Mouse (Mus musculus) gastrocnemius, postnatal 36 days (tissue): ENCODE results near the gene Pgap1. TPM values are rescaled to one million over a fixed set of nuclear protein-coding genes. Genes with fewer than 3 reads are reported as not detected.

Experiments
- DNase-seq, 2 experiments: peaks; one replicate each; pipeline ENCODE4 v3.0.0; 2022
- intact Hi-C: fragments of 180-260 bp; cut with DNase I; formaldehyde crosslinking; loops from one replicate; pipeline ENCODE4 v1.15.1; 2025
- total RNA-seq, 2 experiments: library from RNA; stranded (reverse); gene quantifications; 2 replicates each; pipeline ENCODE4 v1.2.3; 2021

Gene Pgap1
- total RNA-seq, 2 experiments from 2014 or later: 2.2 to 2.9 TPM

GRCm38 (mm10) chr1:54531170-54531569 is 26.3 kb downstream of the Pgap1 start:
- intact Hi-C loops: no loop called here
- DNase-seq: no peak

DNA sequence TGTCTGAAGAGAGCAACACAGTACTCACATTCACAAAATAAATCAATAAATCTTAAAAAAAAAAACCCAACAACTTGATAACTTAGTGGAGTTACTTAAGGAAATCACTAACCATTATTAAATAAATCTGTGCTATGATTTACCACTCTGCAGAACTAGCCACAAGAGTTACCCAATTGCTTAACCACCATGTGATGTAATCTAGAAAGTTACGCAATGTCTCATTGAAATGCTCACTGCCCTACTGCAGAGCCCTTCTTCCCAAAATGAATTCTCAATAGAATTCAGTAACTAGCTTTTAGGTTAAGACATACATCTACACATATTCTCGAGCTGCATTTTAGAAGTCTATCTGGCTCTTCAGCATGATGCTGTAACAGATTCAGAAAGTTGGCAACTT is 33.8 kb downstream of the Pgap1 start:
- intact Hi-C loops: no loop called here
- no peak for DNase-seq

DNA sequence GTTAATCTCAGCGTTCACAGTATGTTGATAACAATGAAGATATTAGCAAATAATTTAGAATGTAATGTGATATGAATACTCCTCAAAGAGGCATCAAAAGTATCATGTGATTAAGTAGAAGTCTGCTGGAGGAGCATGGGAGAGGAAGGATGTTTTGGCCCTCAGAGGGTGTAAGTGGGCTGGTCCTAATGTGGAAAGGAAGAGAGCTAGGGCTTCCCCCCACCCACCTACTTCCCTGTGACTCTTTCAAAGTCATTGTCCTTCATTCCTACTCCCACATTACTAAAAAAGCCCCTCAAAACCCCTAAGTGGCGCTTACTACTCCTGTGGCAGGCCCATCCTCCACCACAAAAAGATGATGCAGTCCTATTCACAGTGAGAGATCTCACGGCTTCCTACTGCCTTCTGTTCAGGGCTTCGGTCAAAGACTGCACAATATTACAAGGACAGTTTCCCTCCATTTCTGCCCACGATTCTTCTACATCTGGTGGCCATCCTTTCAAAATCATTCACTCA is 37.4 kb downstream of the Pgap1 start:
- intact Hi-C loops: no loop called here
- DNase-seq: no peak

- no peak for DNase-seq
- intact Hi-C loops: no loop called here
These were observed 43.6 kb downstream of the Pgap1 start for GRCm38 (mm10) chr1:54513836-54514235.

DNA sequence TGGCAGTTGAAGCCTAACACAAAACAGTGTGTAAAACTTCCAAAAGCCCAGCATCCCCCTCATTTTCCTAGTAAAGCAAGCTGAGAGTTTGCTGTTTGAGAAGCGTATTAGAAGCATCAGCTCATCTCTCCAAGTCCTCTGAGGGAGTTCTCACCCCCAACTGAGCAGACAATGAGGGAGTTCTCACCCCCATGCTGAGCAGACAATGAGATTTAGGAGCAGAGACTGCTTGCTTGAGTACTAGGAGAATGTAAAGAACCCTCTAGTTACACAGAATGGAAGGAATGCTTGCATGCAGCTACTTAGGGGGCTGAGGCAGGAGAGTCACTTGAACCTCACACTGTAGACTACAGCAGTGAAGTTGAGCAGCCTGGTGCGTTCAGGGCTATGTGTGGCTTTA is 59.0 kb downstream of the Pgap1 start:
- intact Hi-C loops: no loop called here
- DNase-seq: no peak

DNA sequence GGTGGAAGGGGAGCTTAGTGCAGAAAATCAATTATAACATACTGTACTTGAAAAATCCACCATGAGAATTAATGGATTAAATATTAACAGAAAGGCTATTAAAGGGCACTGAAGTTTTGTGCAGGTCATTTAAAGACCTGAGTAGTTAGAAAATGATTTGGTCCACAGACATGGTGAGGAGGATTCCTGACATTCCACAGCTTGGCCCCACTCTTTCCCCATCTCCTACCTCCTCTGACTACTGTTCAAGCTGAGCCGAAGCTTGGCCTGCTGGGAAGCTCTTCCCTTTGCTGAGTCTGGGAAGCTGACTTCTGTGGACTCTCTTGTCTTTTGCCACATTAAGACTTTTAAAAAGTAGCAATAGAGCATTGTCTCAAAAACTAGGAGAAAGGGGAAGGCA is 61.2 kb downstream of the Pgap1 start:
- intact Hi-C loops: no loop called here

GRCm38 (mm10) chr1:54493496-54493895 is 64.0 kb downstream of the Pgap1 start:
- DNase-seq: no peak
- intact Hi-C loops: no loop called here

More for the DNA sequence above, 61.2 kb downstream of the Pgap1 start:
- no peak for DNase-seq

GRCm38 (mm10) chr1:54492435-54492841 is 65.0 kb downstream of the Pgap1 start:
- intact Hi-C loops: no loop called here
- DNase-seq: no peak

DNA sequence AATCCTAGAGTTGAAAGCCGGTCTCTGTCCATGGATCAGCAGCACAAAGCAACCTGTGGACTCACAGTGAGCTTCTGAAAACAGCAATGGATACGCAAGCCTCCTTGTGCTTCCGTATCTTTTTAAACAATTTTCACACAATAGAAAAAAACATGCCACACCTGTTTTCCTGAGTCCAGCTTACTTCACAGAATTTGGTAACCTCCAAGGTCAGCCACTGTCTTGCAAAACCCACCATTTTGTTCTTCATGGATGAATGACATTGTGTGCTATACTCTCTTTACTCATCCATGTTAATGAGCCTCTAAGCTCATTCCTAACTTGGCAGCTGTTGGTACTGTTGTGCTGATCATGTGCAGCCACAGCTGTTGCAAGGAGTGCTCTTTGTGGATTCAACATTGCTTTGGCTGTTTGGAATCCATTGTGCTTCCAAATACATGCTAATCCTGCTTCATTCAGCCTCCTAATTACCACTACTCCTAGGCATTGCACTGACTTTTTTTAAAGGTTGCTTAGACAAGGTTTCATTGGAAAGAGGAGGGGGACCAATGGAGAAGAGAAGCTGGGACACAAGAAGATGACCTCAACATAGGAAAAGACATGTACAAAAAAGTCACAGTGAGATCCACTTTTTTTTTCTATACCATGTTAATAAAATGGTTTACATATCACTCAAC is 72.6 kb downstream of the Pgap1 start:
- DNase-seq: no peak
- intact Hi-C loops: no loop called here

DNA sequence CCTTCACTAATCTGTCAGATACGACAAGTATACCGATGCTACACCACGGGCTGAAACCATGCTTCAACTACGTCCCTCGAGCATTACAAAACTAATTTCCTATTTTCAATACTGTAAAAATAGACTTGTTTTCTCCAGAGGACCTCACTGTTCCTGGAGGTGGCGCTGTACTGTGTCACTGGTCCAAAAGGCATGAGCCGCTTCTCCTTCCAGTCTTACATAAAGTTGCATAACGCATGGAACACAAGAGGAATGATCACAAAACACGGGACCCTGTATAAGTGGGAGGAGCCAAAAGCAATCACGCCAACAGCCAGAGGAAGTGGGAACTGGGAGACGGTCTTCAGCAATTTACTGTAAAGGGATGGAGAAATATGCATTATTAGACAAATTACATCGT is 77.0 kb downstream of the Pgap1 start:
- intact Hi-C loops: no loop called here
- DNase-seq: no peak

GRCm38 (mm10) chr1:54468662-54469061 is 88.8 kb downstream of the Pgap1 start:
- intact Hi-C loops: no loop called here
- no peak for DNase-seq

- DNase-seq: no peak
- intact Hi-C loops: no loop called here
These were observed 90.1 kb downstream of the Pgap1 start for GRCm38 (mm10) chr1:54467366-54467765.

DNA sequence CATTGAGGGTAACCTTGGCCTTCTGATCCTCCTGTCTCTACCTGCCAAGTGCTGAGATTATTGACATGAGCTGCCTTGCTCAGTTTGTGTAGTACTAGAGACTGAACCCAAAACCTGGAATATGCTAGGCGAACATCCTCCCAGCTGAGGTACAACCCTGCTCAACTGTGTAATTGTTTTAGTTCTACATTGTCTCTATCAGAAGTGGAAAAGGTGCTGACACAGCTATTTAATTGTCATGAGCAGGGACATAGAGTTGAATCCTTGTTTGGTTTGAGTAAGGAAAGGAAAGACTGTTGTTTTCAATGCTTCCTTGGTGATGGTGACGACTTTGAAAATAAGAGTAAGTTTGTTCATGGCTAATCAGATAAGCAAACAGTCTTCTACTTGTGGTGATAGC is 105.4 kb downstream of the Pgap1 start:
- intact Hi-C loops: no loop called here
- no peak for DNase-seq

- DNase-seq: no peak
- intact Hi-C loops: no loop called here
These were observed 108.7 kb downstream of the Pgap1 start for GRCm38 (mm10) chr1:54448833-54449232.

GRCm38 (mm10) chr1:54443641-54444040 is 113.8 kb downstream of the Pgap1 start:
- intact Hi-C loops: no loop called here

DNA sequence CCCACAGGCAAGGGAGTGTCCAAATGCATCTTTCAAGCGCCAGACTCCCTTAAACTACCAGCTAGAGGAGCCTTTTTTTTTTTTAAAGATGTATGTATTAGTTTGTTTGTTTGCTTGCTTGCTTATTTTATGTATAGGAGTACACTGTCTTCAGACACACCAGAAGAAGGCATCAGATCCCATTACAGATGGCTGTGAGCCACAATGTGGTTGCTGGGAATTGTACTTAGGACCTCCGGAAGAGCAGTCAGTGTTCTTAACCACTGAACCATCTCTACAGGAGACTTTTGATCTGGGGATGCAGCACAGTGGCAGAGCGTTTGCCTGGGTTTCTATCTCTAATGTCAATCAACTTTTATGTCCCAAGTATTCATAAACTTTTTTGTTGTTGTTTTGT is 118.4 kb downstream of the Pgap1 start:
- intact Hi-C loops: no loop called here
- DNase-seq: no peak

More at GRCm38 (mm10) chr1:54443641-54444040, 113.8 kb downstream of the Pgap1 start:
- DNase-seq: no peak

DNA sequence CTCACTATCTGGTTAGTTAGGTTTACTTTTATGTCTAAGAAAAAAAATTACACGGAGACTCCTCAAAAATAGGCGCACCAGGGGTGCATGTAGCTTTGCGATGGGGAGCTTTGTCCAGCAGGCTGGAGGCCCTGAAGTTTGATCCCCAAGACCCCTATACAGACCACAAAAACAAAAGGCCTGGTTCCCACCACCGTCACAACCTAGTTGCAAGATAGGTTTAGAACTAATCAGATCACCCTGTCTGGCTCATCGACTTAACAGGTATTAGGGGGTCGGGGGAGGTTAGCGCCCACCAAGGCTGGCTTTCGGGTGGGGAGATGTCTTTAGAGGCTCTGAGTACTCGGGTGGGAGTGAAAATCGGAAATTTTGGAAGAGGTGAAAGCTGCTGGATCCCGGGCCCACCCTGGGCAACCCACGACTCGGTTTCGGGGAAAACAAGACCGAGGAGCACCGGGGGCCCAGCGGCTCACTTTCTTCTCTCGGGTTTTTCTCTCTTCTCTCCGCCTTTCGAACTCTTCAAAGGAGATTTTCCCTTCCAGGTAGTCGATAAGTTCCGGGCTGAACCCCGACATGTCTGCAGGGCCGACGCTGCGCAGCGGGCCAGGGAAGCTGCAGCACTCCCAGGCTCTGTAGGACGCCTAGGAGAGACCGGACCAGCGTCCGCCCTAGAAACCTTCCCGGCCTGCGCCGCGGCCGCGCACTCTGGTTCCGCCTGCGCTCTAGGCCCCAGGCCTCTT is 119.0 kb downstream of the Pgap1 start, which contains the start of gene Gtf3c3:
Gene Gtf3c3 (minus strand): TSS at position 632 of the 740 bp plus-strand sequence.
- intact Hi-C loops: no loop called here
- peak; percentile 61 to 78 for DNase-seq

Other genes starting within 250 kb of the Pgap1 start
- gene Gtf3c3, start 118.7 kb downstream of the Pgap1 start, total RNA-seq: 10 to 100 TPM in 1 of 2 experiments, 1 to 10 TPM in 1; 6.8 to 10.3 TPM